ENCODE assay signal across 17 mouse cellular contexts in the genomic region with DNA sequence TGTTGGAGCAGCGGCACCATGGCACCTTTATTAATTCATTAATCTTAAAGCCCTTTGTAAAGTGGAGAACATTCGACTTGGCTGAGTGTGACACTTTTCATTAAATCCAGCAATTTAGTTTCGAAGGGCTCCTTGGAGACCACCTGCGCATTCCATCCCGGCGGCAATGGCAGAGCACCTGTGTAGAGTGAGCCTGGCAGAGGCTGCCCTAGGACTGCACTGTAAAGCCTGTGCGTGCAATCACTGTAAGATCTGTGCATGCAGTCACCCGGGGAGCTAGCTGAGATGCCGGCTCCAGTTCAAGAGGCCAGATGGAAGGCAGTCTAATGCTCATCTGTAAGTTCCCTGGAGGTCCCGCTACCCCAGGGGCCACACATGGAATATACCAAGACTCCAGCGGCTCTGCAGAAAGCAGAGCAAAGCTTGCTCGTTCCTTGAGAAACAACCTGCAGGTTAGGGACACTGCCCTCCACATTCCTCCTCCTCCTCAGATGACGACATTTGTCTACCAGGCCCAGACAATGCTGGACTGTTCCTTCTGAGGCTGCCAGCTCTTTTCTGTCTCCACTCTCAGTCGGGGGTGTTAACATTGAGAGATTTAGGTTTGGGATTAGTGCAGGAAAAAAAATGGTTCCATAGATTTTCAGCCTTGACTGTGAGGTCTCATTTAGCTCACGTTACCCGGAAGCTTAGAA.
A peak's percentile ranks its signal among the peaks of the same experiment; 100 is the strongest.
DNase-seq lines count a peak whose midpoint lies in the region; ATAC-seq and TF ChIP-seq lines count a peak whose summit lies in the region.
"Had no signal": no experiment of that assay in that cellular context is flagged by ENCODE, and none has a peak within 500 bp of the region (broad histone marks: within the 10 kb centered on the region; RNA-seq: fewer than 3 reads in every experiment).

No protein-coding gene starts in this region.

- H3K27ac ChIP-seq in hindbrain, embryonic 10.5 days, result peak overlapping the region; percentile 56; the same call in 1 of the 2 replicates
- no peak overlapping the region for H3K27ac ChIP-seq in hindbrain, embryonic 12.5 days
- H3K27ac ChIP-seq in neural tube, embryonic 14.5 days (ENCODE audit: low read depth, low read length), result no peak overlapping the region
- no peak overlapping the region for H3K27ac ChIP-seq in hindbrain, postnatal 0 days
- H3K27ac ChIP-seq in midbrain, postnatal 0 days (ENCODE audit: low read depth, low read length), result no peak overlapping the region
- H3K27ac ChIP-seq: embryonic facial prominence, embryonic 13.5 days; heart, embryonic 13.5 days; intestine, embryonic 15.5 days; liver, embryonic 15.5 days had no signal

- no peak overlapping the region for H3K9ac ChIP-seq in hindbrain, embryonic 12.5 days
- no peak overlapping the region for H3K9ac ChIP-seq in neural tube, embryonic 14.5 days (replicated peaks; ENCODE audit: low read depth, low read length)
- H3K9ac ChIP-seq in hindbrain, postnatal 0 days (replicated peaks; ENCODE audit: low read length), result no peak overlapping the region
- no peak overlapping the region for H3K9ac ChIP-seq in midbrain, postnatal 0 days (replicated peaks; ENCODE audit: low read length, poor library complexity, severe bottlenecking)
- H3K9ac ChIP-seq: embryonic facial prominence, embryonic 13.5 days; forebrain, postnatal 0 days; heart, embryonic 13.5 days; intestine, embryonic 15.5 days; liver, embryonic 15.5 days had no signal

- no peak for ATAC-seq in hindbrain, embryonic 12.5 days (ENCODE audit: low FRiP score)
- ATAC-seq in neural tube, embryonic 14.5 days (ENCODE audit: low read depth), result 0 out of 2 replicates have a peak, but pooled peaks have one; percentile 38
- peak; percentile 75; the same call in 1 of the 2 replicates for ATAC-seq in hindbrain, postnatal 0 days
- no peak for ATAC-seq in midbrain, postnatal 0 days (ENCODE audit: low FRiP score)
- ATAC-seq: forebrain, postnatal 0 days; intestine, embryonic 15.5 days; lung, postnatal 0 days had no signal

- TF ChIP-seq CTCF in hindbrain, postnatal 0 days (IDR thresholded peaks at IDR 0.05; ENCODE audit: low read depth), result no peak
- no peak for TF ChIP-seq CTCF in midbrain, postnatal 0 days (IDR thresholded peaks at IDR 0.05)

- no peaks in the 10 kb centered on the region for H3K9me3 ChIP-seq in hindbrain, embryonic 10.5 days
- H3K9me3 ChIP-seq in hindbrain, embryonic 12.5 days (replicated peaks), result no peaks in the 10 kb centered on the region
- no peaks in the 10 kb centered on the region for H3K9me3 ChIP-seq in neural tube, embryonic 14.5 days (ENCODE audit: control insufficient read depth, low read length)
- H3K9me3 ChIP-seq in hindbrain, postnatal 0 days (ENCODE audit: low read length), result no peaks in the 10 kb centered on the region
- H3K9me3 ChIP-seq in midbrain, postnatal 0 days (ENCODE audit: low read length), result no peaks in the 10 kb centered on the region
- H3K9me3 ChIP-seq: embryonic facial prominence, embryonic 13.5 days; heart, embryonic 13.5 days; intestine, embryonic 15.5 days; liver, embryonic 15.5 days; megakaryocyte, embryonic 14.5 days had no signal

- no peak overlapping the region for H3K4me3 ChIP-seq in hindbrain, embryonic 10.5 days
- no peak overlapping the region for H3K4me3 ChIP-seq in hindbrain, embryonic 12.5 days
- no peak overlapping the region for H3K4me3 ChIP-seq in neural tube, embryonic 14.5 days (ENCODE audit: low read depth, low read length)
- H3K4me3 ChIP-seq in hindbrain, postnatal 0 days (ENCODE audit: low read length), result no peak overlapping the region
- H3K4me3 ChIP-seq in midbrain, postnatal 0 days (ENCODE audit: low read depth, low read length), result no peak overlapping the region
- H3K4me3 ChIP-seq: embryonic facial prominence, embryonic 13.5 days; heart, embryonic 13.5 days; intestine, embryonic 15.5 days; liver, embryonic 15.5 days; megakaryocyte, embryonic 14.5 days; myocyte had no signal

- peaks cover 6% of the 10 kb centered on the region; the same call in 1 of the 2 replicates for H3K4me1 ChIP-seq in hindbrain, embryonic 10.5 days (replicated peaks)
- H3K4me1 ChIP-seq in hindbrain, embryonic 12.5 days, result 0 out of 2 replicates have a peak, but pooled peaks cover 3% of the 10 kb centered on the region
- no peaks in the 10 kb centered on the region for H3K4me1 ChIP-seq in neural tube, embryonic 14.5 days (ENCODE audit: control insufficient read depth, insufficient read depth, low read length)
- H3K4me1 ChIP-seq in hindbrain, postnatal 0 days (ENCODE audit: insufficient read depth, low read length), result no peaks in the 10 kb centered on the region
- no peaks in the 10 kb centered on the region for H3K4me1 ChIP-seq in midbrain, postnatal 0 days (ENCODE audit: insufficient read depth, low read length)
- H3K4me1 ChIP-seq: heart, embryonic 13.5 days; intestine, embryonic 15.5 days; liver, embryonic 15.5 days had no signal

- DNase-seq in hindbrain, embryonic 10.5 days (ENCODE audit: low spot score), result no peak
- no peak for DNase-seq in neural tube, embryonic 10.5 days (ENCODE audit: extremely low spot score, low spot score)
- peak; percentile 40 for DNase-seq in hindbrain, postnatal 0 days (ENCODE audit: low spot score)
- DNase-seq in midbrain, postnatal 0 days (ENCODE audit: low spot score), result peak; percentile 35
- DNase-seq in yolk sac, embryonic 10.5 days (ENCODE audit: low spot score), result no peak
- DNase-seq: cerebellum, adult 8-10 months; forebrain, postnatal 0 days; thymus, postnatal 25 days had no signal

- no peaks in the 10 kb centered on the region for H3K36me3 ChIP-seq in hindbrain, embryonic 10.5 days
- H3K36me3 ChIP-seq in hindbrain, embryonic 12.5 days, result no peaks in the 10 kb centered on the region
- no peaks in the 10 kb centered on the region for H3K36me3 ChIP-seq in neural tube, embryonic 14.5 days (ENCODE audit: control insufficient read depth, insufficient read depth, low read length)
- no peaks in the 10 kb centered on the region for H3K36me3 ChIP-seq in hindbrain, postnatal 0 days (ENCODE audit: insufficient read depth, low read length)
- no peaks in the 10 kb centered on the region for H3K36me3 ChIP-seq in midbrain, postnatal 0 days (ENCODE audit: insufficient read depth, low read length)
- H3K36me3 ChIP-seq: embryonic facial prominence, embryonic 13.5 days; heart, embryonic 13.5 days; intestine, embryonic 15.5 days; liver, embryonic 15.5 days had no signal

- H3K27me3 ChIP-seq in hindbrain, embryonic 10.5 days (ENCODE audit: insufficient read depth, poor library complexity, severe bottlenecking), result no peaks in the 10 kb centered on the region
- H3K27me3 ChIP-seq in hindbrain, embryonic 12.5 days, result no peaks in the 10 kb centered on the region
- H3K27me3 ChIP-seq in neural tube, embryonic 14.5 days (ENCODE audit: control insufficient read depth, insufficient read depth, low read length), result no peaks in the 10 kb centered on the region
- H3K27me3 ChIP-seq in hindbrain, postnatal 0 days (ENCODE audit: insufficient read depth, low read length), result no peaks in the 10 kb centered on the region
- no peaks in the 10 kb centered on the region for H3K27me3 ChIP-seq in midbrain, postnatal 0 days (ENCODE audit: insufficient read depth, low read length)
- H3K27me3 ChIP-seq: embryonic facial prominence, embryonic 13.5 days; heart, embryonic 13.5 days; intestine, embryonic 15.5 days had no signal

- no peak overlapping the region for H3K4me2 ChIP-seq in hindbrain, embryonic 12.5 days (replicated peaks)
- H3K4me2 ChIP-seq in neural tube, embryonic 14.5 days (ENCODE audit: low read depth, low read length), result no peak overlapping the region
- no peak overlapping the region for H3K4me2 ChIP-seq in hindbrain, postnatal 0 days (ENCODE audit: low read depth, low read length)
- H3K4me2 ChIP-seq in midbrain, postnatal 0 days (ENCODE audit: low read depth, low read length, poor library complexity, severe bottlenecking), result no peak overlapping the region
- H3K4me2 ChIP-seq: embryonic facial prominence, embryonic 13.5 days; heart, embryonic 13.5 days; intestine, embryonic 15.5 days; liver, embryonic 15.5 days had no signal

- WGBS in hindbrain, embryonic 10.5 days, result 80% methylated on average over 16 of the region's 16 CpGs
- WGBS in hindbrain, embryonic 12.5 days, result 63% methylated on average over 16 of the region's 16 CpGs
- WGBS in neural tube, embryonic 14.5 days, result 63% methylated on average over 16 of the region's 16 CpGs
- WGBS in hindbrain, postnatal 0 days, result 50% methylated on average over 16 of the region's 16 CpGs
- WGBS in midbrain, postnatal 0 days, result 48% methylated on average over 16 of the region's 16 CpGs

Comparison
In these comparisons a context has a peak if more than half of its experiments do, and no peak if none do; other contexts are left out.
1. DNase-seq: peak in hindbrain, postnatal 0 days (single experiment) and midbrain, postnatal 0 days (single experiment); none in hindbrain, embryonic 10.5 days (single experiment), neural tube, embryonic 10.5 days (single experiment) and yolk sac, embryonic 10.5 days (single experiment).
2. ATAC-seq: peak in neural tube, embryonic 14.5 days (single experiment) and hindbrain, postnatal 0 days (single experiment); none in hindbrain, embryonic 12.5 days (single experiment) and midbrain, postnatal 0 days (single experiment).